Mouse (Mus musculus) intestine, embryonic 14.5 days (tissue): ENCODE results near the gene Hmgxb4. TPM values are rescaled to one million over a fixed set of nuclear protein-coding genes. Genes with fewer than 3 reads are reported as not detected.
A peak's percentile ranks its signal among the peaks of the same experiment; 100 is the strongest.

ENCODE experiments used
- ATAC-seq: fragments of 200-750 bp; cut with Nextera tagmentation; replicated peaks from 2 replicates; pipeline ENCODE4 v1.8.0; 2017; ENCODE audit warnings: low read depth, moderate number of reproducible peaks, moderate TSS enrichment, moderate library complexity; ENCODE audit not compliant: low FRiP score, low TSS enrichment
- DNase-seq: peaks from one replicate; pipeline ENCODE4 v3.0.0-alpha.2; 2018; ENCODE audit warnings: low spot score
- H3K27ac ChIP-seq: fragments of 300-500 bp; sonication (generic); 2 replicates; pipeline ENCODE4 v1.5.1; 2014; ENCODE audit warnings: low read depth, mild to moderate bottlenecking, control low read depth
- H3K27me3 ChIP-seq: fragments of 300-500 bp; sonication (generic); replicated peaks from 2 replicates; pipeline ENCODE4 v1.6.1; 2014; ENCODE audit warnings: low read length, control low read depth; ENCODE audit not compliant: control insufficient read depth, insufficient read depth
- H3K36me3 ChIP-seq: fragments of 300-500 bp; sonication (generic); 2 replicates; pipeline ENCODE4 v1.6.1; 2014; ENCODE audit warnings: low read length, control low read depth; ENCODE audit not compliant: control insufficient read depth, insufficient read depth
- H3K4me1 ChIP-seq: fragments of 300-500 bp; sonication (generic); replicated peaks from 2 replicates; pipeline ENCODE4 v1.6.1; 2014; ENCODE audit warnings: low read length, control low read depth, mixed read lengths; ENCODE audit not compliant: control insufficient read depth, insufficient read depth
- H3K4me2 ChIP-seq: fragments of 300-500 bp; sonication (generic); 2 replicates; pipeline ENCODE4 v1.6.1; 2014; ENCODE audit warnings: low read length
- H3K4me3 ChIP-seq: fragments of 300-500 bp; sonication (generic); 2 replicates; pipeline ENCODE4 v1.5.1; 2014; ENCODE audit warnings: low read depth, low read length, control low read depth, mixed read lengths
- H3K9ac ChIP-seq: fragments of 300-500 bp; sonication (generic); 2 replicates; pipeline ENCODE4 v1.6.1; 2014; ENCODE audit warnings: mild to moderate bottlenecking, low read length
- H3K9me3 ChIP-seq: fragments of 300-500 bp; sonication (generic); 2 replicates; pipeline ENCODE4 v1.6.1; 2016; ENCODE audit warnings: low read length, control low read depth; ENCODE audit not compliant: control insufficient read depth
- WGBS: fragments of 180-500 bp; shearing (Covaris S2); extraction: QIAGEN DNeasy Blood & Tissue Kit; methylation state at CpG from one replicate; pipeline ENCODE4 v1.1.7; 2014; 5-methylcytosine and 5-hydroxymethylcytosine counted together
- polyA plus RNA-seq: library from polyadenylated mRNA; unstranded; fragments of >200 nt; fragmentation: Nextera tagmentation; extraction: Ambion mirVana; gene quantifications from 2 replicates; pipeline ENCODE4 v1.2.1, GENCODE M21; 2014

Gene Hmgxb4
- polyA plus RNA-seq, 1 experiment from 2014 or later, result 46.3 TPM

DNA sequence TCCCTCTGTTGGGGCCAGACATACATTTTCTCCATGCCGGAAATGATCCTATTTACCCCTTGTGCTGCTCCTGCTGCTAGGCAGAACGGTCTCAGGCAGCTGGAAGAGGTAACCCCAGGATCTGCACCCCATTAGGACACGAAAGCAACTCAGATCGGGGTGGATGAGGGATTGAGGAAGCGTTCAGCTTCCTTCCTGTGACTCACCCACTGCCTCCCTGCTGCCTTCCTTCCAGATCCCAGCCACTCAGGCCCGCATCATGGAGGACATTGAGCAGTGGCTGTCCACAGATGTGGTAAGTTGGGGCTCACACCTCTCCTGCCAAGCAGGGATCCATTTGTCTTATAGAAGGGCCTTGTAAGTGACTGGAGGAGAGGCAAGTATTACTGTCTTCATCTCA, 74.1 kb downstream of the Hmgxb4 start:
- DNase-seq (no peak), ATAC-seq (no peak)
- H3K27ac ChIP-seq, result no peak overlapping the region
- H3K9ac ChIP-seq, result no peak overlapping the region
- no peaks in the 10 kb centered on the region for H3K27me3 ChIP-seq
- no peak overlapping the region for H3K4me3 ChIP-seq
- H3K4me2 ChIP-seq, result no peak overlapping the region
- H3K36me3 ChIP-seq, result peaks cover 13% of the 10 kb centered on the region; the same call in 1 of the 2 replicates
- H3K9me3 ChIP-seq, result no peaks in the 10 kb centered on the region
- H3K4me1 ChIP-seq, result no peaks in the 10 kb centered on the region
- 71% methylated on average over 6 of the region's 6 CpGs for WGBS

DNA sequence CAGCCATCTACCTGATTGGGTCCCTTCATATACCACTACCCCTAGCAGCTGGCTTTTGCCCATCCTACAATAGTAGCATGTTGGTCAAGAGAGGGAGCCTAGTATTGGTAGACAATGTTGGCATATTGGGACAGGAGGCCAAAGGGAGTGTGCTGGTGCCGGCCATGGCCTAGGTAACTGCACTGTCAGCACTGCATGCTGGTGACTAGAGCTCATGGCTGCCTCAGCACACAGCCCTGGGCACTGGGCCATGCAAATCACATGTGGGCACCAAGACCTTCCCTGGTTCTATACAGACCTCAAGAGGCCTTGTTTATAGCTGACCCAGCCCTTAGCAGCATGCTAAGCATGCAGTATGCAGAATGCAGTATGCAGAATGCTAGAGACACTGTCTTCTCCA, 77.1 kb downstream of the Hmgxb4 start:
- H3K36me3 ChIP-seq, result peaks cover 7% of the 10 kb centered on the region; the same call in 1 of the 2 replicates
- H3K4me2 ChIP-seq, result no peak overlapping the region
- no peak overlapping the region for H3K4me3 ChIP-seq
- no peak for DNase-seq
- H3K4me1 ChIP-seq, result no peaks in the 10 kb centered on the region
- no peak for ATAC-seq
- 91% methylated on average over 1 of the region's 1 CpGs for WGBS
- no peaks in the 10 kb centered on the region for H3K27me3 ChIP-seq
- H3K27ac ChIP-seq, result no peak overlapping the region
- H3K9ac ChIP-seq, result no peak overlapping the region
- no peaks in the 10 kb centered on the region for H3K9me3 ChIP-seq

DNA sequence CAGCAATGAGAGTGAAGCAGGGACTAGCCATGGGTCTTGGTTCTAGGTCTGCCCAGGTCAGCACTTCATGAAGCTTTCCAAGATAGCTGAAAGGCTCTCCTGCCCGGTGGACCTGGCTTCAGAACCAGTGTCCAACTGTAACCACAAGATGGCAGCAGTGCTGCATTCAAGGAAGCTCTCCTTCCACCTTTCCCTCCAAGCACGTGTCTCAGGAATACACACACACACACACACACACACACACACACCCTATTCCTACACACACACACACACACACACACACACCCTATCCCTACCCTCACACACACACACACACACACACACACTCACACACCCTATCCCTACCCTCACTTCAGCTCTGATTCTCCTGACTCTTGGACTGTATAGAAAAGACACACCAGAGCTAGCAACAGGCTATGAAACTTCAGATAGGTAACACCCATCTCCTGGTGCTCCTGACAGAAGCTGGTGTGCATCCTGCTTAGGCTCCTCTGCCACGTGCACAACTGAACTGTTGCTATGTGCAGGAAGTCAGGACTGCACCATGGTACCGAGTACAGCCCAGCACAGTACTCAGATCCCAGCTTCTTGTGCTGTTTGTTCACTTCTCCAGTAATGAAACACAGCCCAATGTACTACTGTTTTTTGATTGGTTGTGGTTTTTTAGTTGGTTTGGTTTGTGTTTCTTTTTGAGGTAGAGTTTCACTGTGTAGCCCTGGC, 78.6 kb downstream of the Hmgxb4 start:
- WGBS, result 20% methylated on average over 4 of the region's 4 CpGs

GRCm38 (mm10) chr8:75074876-75075275, 81.7 kb downstream of the Hmgxb4 start:
- no peaks in the 10 kb centered on the region for H3K4me1 ChIP-seq
- H3K27me3 ChIP-seq, result no peaks in the 10 kb centered on the region
- DNase-seq (no peak), ATAC-seq (no peak)
- no peak overlapping the region for H3K27ac ChIP-seq
- no peaks in the 10 kb centered on the region for H3K36me3 ChIP-seq
- H3K9me3 ChIP-seq, result no peaks in the 10 kb centered on the region
- 85% methylated on average over 1 of the region's 1 CpGs for WGBS
- H3K4me2 ChIP-seq, result no peak overlapping the region
- no peak overlapping the region for H3K4me3 ChIP-seq
- no peak overlapping the region for H3K9ac ChIP-seq

More for the DNA sequence above, 78.6 kb downstream of the Hmgxb4 start:
- peak; percentile 71 for ATAC-seq
- no peaks in the 10 kb centered on the region for H3K27me3 ChIP-seq
- no peaks in the 10 kb centered on the region for H3K4me1 ChIP-seq
- H3K4me2 ChIP-seq, result no peak overlapping the region
- no peaks in the 10 kb centered on the region; the same call in 1 of the 2 replicates for H3K36me3 ChIP-seq
- H3K27ac ChIP-seq, result no peak overlapping the region
- H3K9ac ChIP-seq, result no peak overlapping the region
- no peak overlapping the region for H3K4me3 ChIP-seq
- peak; percentile 88 for DNase-seq
- H3K9me3 ChIP-seq, result no peaks in the 10 kb centered on the region

DNA sequence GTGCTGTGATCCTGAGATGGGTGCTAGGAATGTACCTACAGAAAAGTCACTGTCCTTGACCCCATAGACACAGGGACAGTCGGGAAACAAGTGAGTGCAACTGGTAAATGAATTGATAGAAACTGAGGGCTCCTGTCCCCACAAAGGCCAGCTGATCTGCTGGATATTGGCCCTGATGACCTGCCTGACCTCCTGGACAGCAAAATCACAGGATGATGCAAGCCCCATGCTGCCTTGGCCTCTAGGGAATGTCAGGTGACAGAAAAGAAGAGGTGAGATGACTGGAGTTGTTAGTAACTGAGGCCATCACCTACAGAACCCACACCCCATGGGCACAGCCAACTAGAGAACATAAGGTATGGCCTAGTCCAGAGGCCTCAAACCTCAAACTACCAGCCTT, 85.1 kb downstream of the Hmgxb4 start:
- H3K9me3 ChIP-seq, result no peaks in the 10 kb centered on the region
- 64% methylated on average over 1 of the region's 1 CpGs for WGBS
- no peak for ATAC-seq

GRCm38 (mm10) chr8:75078851-75079250, 85.7 kb downstream of the Hmgxb4 start:
- H3K9ac ChIP-seq, result no peak overlapping the region
- ATAC-seq, result no peak
- no peaks in the 10 kb centered on the region for H3K36me3 ChIP-seq
- no peaks in the 10 kb centered on the region for H3K27me3 ChIP-seq
- H3K4me2 ChIP-seq, result no peak overlapping the region
- no peak for DNase-seq
- 95% methylated on average over 9 of the region's 9 CpGs for WGBS
- H3K9me3 ChIP-seq, result no peaks in the 10 kb centered on the region
- H3K4me3 ChIP-seq, result no peak overlapping the region
- H3K4me1 ChIP-seq, result no peaks in the 10 kb centered on the region
- H3K27ac ChIP-seq, result no peak overlapping the region

More for the DNA sequence above, 85.1 kb downstream of the Hmgxb4 start:
- H3K4me3 ChIP-seq, result no peak overlapping the region
- H3K36me3 ChIP-seq, result no peaks in the 10 kb centered on the region
- H3K9ac ChIP-seq, result no peak overlapping the region
- no peak for DNase-seq
- no peaks in the 10 kb centered on the region for H3K4me1 ChIP-seq
- no peak overlapping the region for H3K27ac ChIP-seq
- H3K27me3 ChIP-seq, result no peaks in the 10 kb centered on the region
- H3K4me2 ChIP-seq, result no peak overlapping the region

Other genes starting within 250 kb of the Hmgxb4 start
- gene Isx, start 120.2 kb upstream of the Hmgxb4 start, polyA plus RNA-seq, result 86.3 and 90.8 TPM in 2 replicates
- gene Tom1, start 40.3 kb downstream of the Hmgxb4 start, polyA plus RNA-seq, result 25.2 and 27.2 TPM in 2 replicates
- gene Hmox1, start 100.3 kb downstream of the Hmgxb4 start, polyA plus RNA-seq, result 8.8 and 10.1 TPM in 2 replicates
- gene Mcm5, start 116.2 kb downstream of the Hmgxb4 start, polyA plus RNA-seq, result 153 and 168 TPM in 2 replicates
- 2.5 and 2.7 TPM in 2 replicates for gene Rasd2, start 220.6 kb downstream of the Hmgxb4 start, polyA plus RNA-seq